Mouse (Mus musculus) limb, embryonic 10.5 days (tissue): Measurements from ENCODE around the gene Cfap57. TPM values are rescaled to one million over a fixed set of nuclear protein-coding genes. Genes with fewer than 3 reads are reported as not detected.

ENCODE experiments used
- polyA plus RNA-seq: library from polyadenylated mRNA; unstranded; fragments of >200 nt; fragmentation: Nextera tagmentation; extraction: Ambion mirVana; gene quantifications from 2 replicates; pipeline ENCODE4 v1.2.1, GENCODE M21; 2016

Gene Cfap57
- polyA plus RNA-seq, 1 experiment from 2014 or later, result 0.36 TPM

Other genes with a start within 250 kb of the Cfap57 start
- gene Szt2, start 211.5 kb downstream of the Cfap57 start, polyA plus RNA-seq, result 8.4 and 11.4 TPM in 2 replicates
- 141 and 147 TPM in 2 replicates for gene Med8, start 211.4 kb downstream of the Cfap57 start, polyA plus RNA-seq
- 45.5 and 48.1 TPM in 2 replicates for gene Elovl1, start 192.7 kb downstream of the Cfap57 start, polyA plus RNA-seq
- gene Cdc20, start 183.4 kb downstream of the Cfap57 start, polyA plus RNA-seq, result 431 and 433 TPM in 2 replicates
- 0.74 and 1.2 TPM in 2 replicates for gene Mpl, start 163.3 kb downstream of the Cfap57 start, polyA plus RNA-seq
- gene Tie1, start 130.7 kb downstream of the Cfap57 start, polyA plus RNA-seq, result 16.8 and 19.4 TPM in 2 replicates
- 0.78 and 1.2 TPM in 2 replicates for gene 2610528J11Rik, start 93.8 kb downstream of the Cfap57 start, polyA plus RNA-seq
- gene Tmem125, start 76.7 kb downstream of the Cfap57 start, polyA plus RNA-seq, result 0.34 and 0.54 TPM in 2 replicates
- 180 and 228 TPM in 2 replicates for gene Ebna1bp2, start within 50 bp of the Cfap57 start, polyA plus RNA-seq
- gene Olfr62, start 38.2 kb upstream of the Cfap57 start, polyA plus RNA-seq, result not detected in 2 replicates
- gene Olfr1342, start 72.0 kb upstream of the Cfap57 start, polyA plus RNA-seq, result 0.05 TPM in 1 of 2 replicates, not detected in the other
- not detected in 2 replicates for gene Olfr1341, start 82.7 kb upstream of the Cfap57 start, polyA plus RNA-seq
- not detected in 2 replicates for gene Olfr1340, start 99.4 kb upstream of the Cfap57 start, polyA plus RNA-seq
- not detected in 2 replicates for gene Olfr1339, start 111.4 kb upstream of the Cfap57 start, polyA plus RNA-seq
- not detected in 2 replicates for gene Olfr1338, start 138.0 kb upstream of the Cfap57 start, polyA plus RNA-seq
- gene Olfr1337, start 161.8 kb upstream of the Cfap57 start, polyA plus RNA-seq, result not detected in 2 replicates
- gene Olfr1335, start 189.2 kb upstream of the Cfap57 start, polyA plus RNA-seq, result not detected in 2 replicates
- gene Olfr1333, start 215.5 kb upstream of the Cfap57 start, polyA plus RNA-seq, result not detected in 2 replicates
- not detected in 2 replicates for gene Olfr1331, start 243.9 kb upstream of the Cfap57 start, polyA plus RNA-seq